Mouse (Mus musculus): ENCODE measurements at regions not wholly inside any gene's neighbourhood (a gene's known extent, or its start where the extent isn't known, plus 50 kb on each side); places are given as distances from the start of the nearest gene placed in this dataset.

GRCm38 (mm10) chr2:45541394-45541793 lies 424.2 kb upstream of the Zeb2 start:
- H3K9ac ChIP-seq (ENCODE audit: low read depth, poor library complexity, severe bottlenecking) = no peak overlapping the region
- no peaks in the 10 kb centered on the region for H3K36me3 ChIP-seq (ENCODE audit: control insufficient read depth, insufficient read depth, low read length, poor library complexity, severe bottlenecking)
- TF ChIP-seq EP300 (IDR thresholded peaks at IDR 0.05; ENCODE audit: insufficient read depth, low read depth, low read length) (no peak), CTCF (IDR thresholded peaks at IDR 0.05; ENCODE audit: low read depth, low read length) (no peak), POLR2A (IDR thresholded peaks at IDR 0.05; ENCODE audit: insufficient read depth, low read length) (no peak)
- H3K9me3 ChIP-seq (replicated peaks; ENCODE audit: control insufficient read depth, insufficient read depth, low read length, poor library complexity, severe bottlenecking) = no peaks in the 10 kb centered on the region
- H3K27me3 ChIP-seq (ENCODE audit: control insufficient read depth, insufficient read depth, low read length, poor library complexity, severe bottlenecking) = no peaks in the 10 kb centered on the region
- H3K4me1 ChIP-seq (ENCODE audit: control insufficient read depth, insufficient read depth, low read length) = no peaks in the 10 kb centered on the region
- no peak overlapping the region for H3K27ac ChIP-seq (ENCODE audit: insufficient read depth, low read length)
- H3K4me3 ChIP-seq (ENCODE audit: low read depth, low read length) = no peak overlapping the region

GRCm38 (mm10) chr2:45538950-45539349 lies 421.8 kb upstream of the Zeb2 start:
- TF ChIP-seq POLR2A (IDR thresholded peaks at IDR 0.05; ENCODE audit: insufficient read depth, low read length) = no peak
- TF ChIP-seq CTCF (IDR thresholded peaks at IDR 0.05; ENCODE audit: low read depth, low read length) = no peak
- TF ChIP-seq EP300 (IDR thresholded peaks at IDR 0.05; ENCODE audit: insufficient read depth, low read depth, low read length) = no peak
- Histone ChIP-seq H3K9me3 (replicated peaks; ENCODE audit: control insufficient read depth, insufficient read depth, low read length, poor library complexity, severe bottlenecking) (no peaks in the 10 kb centered on the region), H3K4me1 (ENCODE audit: control insufficient read depth, insufficient read depth, low read length) (no peaks in the 10 kb centered on the region), H3K27ac (ENCODE audit: insufficient read depth, low read length) (no peak overlapping the region), H3K36me3 (ENCODE audit: control insufficient read depth, insufficient read depth, low read length, poor library complexity, severe bottlenecking) (no peaks in the 10 kb centered on the region), H3K4me3 (ENCODE audit: low read depth, low read length) (no peak overlapping the region), H3K9ac (ENCODE audit: low read depth, poor library complexity, severe bottlenecking) (no peak overlapping the region), H3K27me3 (ENCODE audit: control insufficient read depth, insufficient read depth, low read length, poor library complexity, severe bottlenecking) (no peaks in the 10 kb centered on the region)

- no peaks in the 10 kb centered on the region for H3K9me3 ChIP-seq (replicated peaks; ENCODE audit: control insufficient read depth, insufficient read depth, low read length, poor library complexity, severe bottlenecking)
- no peaks in the 10 kb centered on the region for H3K36me3 ChIP-seq (ENCODE audit: control insufficient read depth, insufficient read depth, low read length, poor library complexity, severe bottlenecking)
- H3K9ac ChIP-seq (ENCODE audit: low read depth, poor library complexity, severe bottlenecking) = no peak overlapping the region
- H3K4me1 ChIP-seq (ENCODE audit: control insufficient read depth, insufficient read depth, low read length) = no peaks in the 10 kb centered on the region
- no peak overlapping the region for H3K4me3 ChIP-seq (ENCODE audit: low read depth, low read length)
- TF ChIP-seq CTCF (IDR thresholded peaks at IDR 0.05; ENCODE audit: low read depth, low read length) = no peak
- TF ChIP-seq EP300 (IDR thresholded peaks at IDR 0.05; ENCODE audit: insufficient read depth, low read depth, low read length) = no peak
- no peak for TF ChIP-seq POLR2A (IDR thresholded peaks at IDR 0.05; ENCODE audit: insufficient read depth, low read length)
- H3K27me3 ChIP-seq (ENCODE audit: control insufficient read depth, insufficient read depth, low read length, poor library complexity, severe bottlenecking) = no peaks in the 10 kb centered on the region
- H3K27ac ChIP-seq (ENCODE audit: insufficient read depth, low read length) = no peak overlapping the region
Observed at GRCm38 (mm10) chr2:45537722-45538121, 420.5 kb upstream of the Zeb2 start.

GRCm38 (mm10) chr2:45534806-45535205 lies 417.6 kb upstream of the Zeb2 start:
- no peak for TF ChIP-seq CTCF (IDR thresholded peaks at IDR 0.05; ENCODE audit: low read depth, low read length)
- no peak for TF ChIP-seq EP300 (IDR thresholded peaks at IDR 0.05; ENCODE audit: insufficient read depth, low read depth, low read length)
- TF ChIP-seq POLR2A (IDR thresholded peaks at IDR 0.05; ENCODE audit: insufficient read depth, low read length) = no peak
- H3K9ac ChIP-seq (ENCODE audit: low read depth, poor library complexity, severe bottlenecking) = no peak overlapping the region
- no peak overlapping the region for H3K27ac ChIP-seq (ENCODE audit: insufficient read depth, low read length)
- H3K4me1 ChIP-seq (ENCODE audit: control insufficient read depth, insufficient read depth, low read length) = no peaks in the 10 kb centered on the region
- no peaks in the 10 kb centered on the region for H3K27me3 ChIP-seq (ENCODE audit: control insufficient read depth, insufficient read depth, low read length, poor library complexity, severe bottlenecking)
- no peaks in the 10 kb centered on the region for H3K9me3 ChIP-seq (replicated peaks; ENCODE audit: control insufficient read depth, insufficient read depth, low read length, poor library complexity, severe bottlenecking)
- no peak overlapping the region for H3K4me3 ChIP-seq (ENCODE audit: low read depth, low read length)
- H3K36me3 ChIP-seq (ENCODE audit: control insufficient read depth, insufficient read depth, low read length, poor library complexity, severe bottlenecking) = no peaks in the 10 kb centered on the region

GRCm38 (mm10) chr2:45522310-45522709 lies 405.1 kb upstream of the Zeb2 start:
- TF ChIP-seq EP300 (IDR thresholded peaks at IDR 0.05; ENCODE audit: insufficient read depth, low read depth, low read length) = no peak
- no peak for TF ChIP-seq CTCF (IDR thresholded peaks at IDR 0.05; ENCODE audit: low read depth, low read length)
- Histone ChIP-seq H3K4me1 (ENCODE audit: control insufficient read depth, insufficient read depth, low read length) (no peaks in the 10 kb centered on the region), H3K27me3 (ENCODE audit: control insufficient read depth, insufficient read depth, low read length, poor library complexity, severe bottlenecking) (no peaks in the 10 kb centered on the region), H3K9me3 (replicated peaks; ENCODE audit: control insufficient read depth, insufficient read depth, low read length, poor library complexity, severe bottlenecking) (no peaks in the 10 kb centered on the region), H3K27ac (ENCODE audit: insufficient read depth, low read length) (no peak overlapping the region), H3K36me3 (ENCODE audit: control insufficient read depth, insufficient read depth, low read length, poor library complexity, severe bottlenecking) (no peaks in the 10 kb centered on the region), H3K4me3 (ENCODE audit: low read depth, low read length) (no peak overlapping the region), H3K9ac (ENCODE audit: low read depth, poor library complexity, severe bottlenecking) (no peak overlapping the region)

- Histone ChIP-seq H3K27me3 (ENCODE audit: control insufficient read depth, insufficient read depth, low read length, poor library complexity, severe bottlenecking) (no peaks in the 10 kb centered on the region), H3K9me3 (replicated peaks; ENCODE audit: control insufficient read depth, insufficient read depth, low read length, poor library complexity, severe bottlenecking) (no peaks in the 10 kb centered on the region), H3K4me1 (ENCODE audit: control insufficient read depth, insufficient read depth, low read length) (no peaks in the 10 kb centered on the region), H3K27ac (ENCODE audit: insufficient read depth, low read length) (no peak overlapping the region), H3K4me3 (ENCODE audit: low read depth, low read length) (no peak overlapping the region), H3K9ac (ENCODE audit: low read depth, poor library complexity, severe bottlenecking) (no peak overlapping the region), H3K36me3 (ENCODE audit: control insufficient read depth, insufficient read depth, low read length, poor library complexity, severe bottlenecking) (no peaks in the 10 kb centered on the region)
- no peak for TF ChIP-seq EP300 (IDR thresholded peaks at IDR 0.05; ENCODE audit: insufficient read depth, low read depth, low read length)
- TF ChIP-seq POLR2A (IDR thresholded peaks at IDR 0.05; ENCODE audit: insufficient read depth, low read length) = no peak
Observed at GRCm38 (mm10) chr2:45519550-45520152, 402.5 kb upstream of the Zeb2 start.
